Mouse (Mus musculus) forebrain, embryonic 13.5 days (tissue): ENCODE measurements around the gene Nnmt. TPM values are rescaled to one million over a fixed set of nuclear protein-coding genes. Genes with fewer than 3 reads are reported as not detected.

Experiments
- ATAC-seq: fragments of 200-750 bp; cut with Nextera tagmentation; 2 replicates; pipeline ENCODE4 v1.8.0; 2017
- H3K27ac ChIP-seq: fragments of 300-500 bp; sonication (generic); 2 replicates; pipeline ENCODE4 v1.5.1; 2015; ENCODE audit warnings: inconsistent platforms, mild to moderate bottlenecking, moderate library complexity
- H3K27me3 ChIP-seq: fragments of 300-500 bp; sonication (generic); 2 replicates; pipeline ENCODE4 v1.6.1; 2015; ENCODE audit warnings: mild to moderate bottlenecking, inconsistent platforms
- H3K36me3 ChIP-seq: fragments of 300-500 bp; sonication (generic); 2 replicates; pipeline ENCODE4 v1.6.1; 2015; ENCODE audit warnings: mild to moderate bottlenecking, inconsistent platforms; ENCODE audit not compliant: poor library complexity, severe bottlenecking
- H3K4me1 ChIP-seq: fragments of 300-500 bp; sonication (generic); 2 replicates; pipeline ENCODE4 v1.6.1; 2015; ENCODE audit warnings: inconsistent platforms
- H3K4me2 ChIP-seq: fragments of 300-500 bp; sonication (generic); 2 replicates; pipeline ENCODE4 v1.6.1; 2015; ENCODE audit warnings: inconsistent platforms, mild to moderate bottlenecking, moderate library complexity
- H3K4me3 ChIP-seq: fragments of 300-500 bp; sonication (generic); 2 replicates; pipeline ENCODE4 v1.5.1; 2015; ENCODE audit warnings: mild to moderate bottlenecking, inconsistent platforms
- H3K9ac ChIP-seq: fragments of 300-500 bp; sonication (generic); 2 replicates; pipeline ENCODE4 v1.6.1; 2015; ENCODE audit warnings: mild to moderate bottlenecking, inconsistent platforms
- H3K9me3 ChIP-seq: fragments of 300-500 bp; sonication (generic); replicated peaks from 2 replicates; pipeline ENCODE4 v1.6.1; 2016; ENCODE audit warnings: inconsistent platforms
- WGBS: fragments of 180-500 bp; shearing (Covaris S2); methylation state at CpG from one replicate; pipeline ENCODE4 v1.1.7; 2015; 5-methylcytosine and 5-hydroxymethylcytosine counted together
- polyA plus RNA-seq: library from polyadenylated mRNA; unstranded; fragments of >200 nt; fragmentation: Nextera tagmentation; extraction: Ambion mirVana; gene quantifications from 2 replicates; pipeline ENCODE4 v1.2.1, GENCODE M21; 2015

Nnmt gene
- polyA plus RNA-seq, 1 experiment from 2014 or later: not detected

- H3K27ac ChIP-seq: no peak overlapping the region
- H3K27me3 ChIP-seq: no peaks in the 10 kb centered on the region
- no peak overlapping the region for H3K4me3 ChIP-seq
- H3K9ac ChIP-seq: no peak overlapping the region
- H3K36me3 ChIP-seq: no peaks in the 10 kb centered on the region
- H3K9me3 ChIP-seq: no peaks in the 10 kb centered on the region
- H3K4me2 ChIP-seq: no peak overlapping the region
- no peak for ATAC-seq
- H3K4me1 ChIP-seq: peaks cover 5% of the 10 kb centered on the region; the same call in 1 of the 2 replicates
- WGBS: 59% methylated on average over 11 of the region's 11 CpGs
These were observed 8.0 kb downstream of the Nnmt start for GRCm38 (mm10) chr9:48596924-48597323.

- no peak overlapping the region for H3K9ac ChIP-seq
- H3K4me2 ChIP-seq: no peak overlapping the region
- H3K36me3 ChIP-seq: no peaks in the 10 kb centered on the region
- H3K9me3 ChIP-seq: no peaks in the 10 kb centered on the region
- ATAC-seq: no peak
- H3K27me3 ChIP-seq: no peaks in the 10 kb centered on the region
- H3K4me3 ChIP-seq: no peak overlapping the region
- WGBS: 70% methylated on average over 8 of the region's 8 CpGs
- no peak overlapping the region for H3K27ac ChIP-seq
- peaks cover 5% of the 10 kb centered on the region; the same call in 1 of the 2 replicates for H3K4me1 ChIP-seq
These were observed 11.0 kb downstream of the Nnmt start for GRCm38 (mm10) chr9:48593915-48594314.

- WGBS: 88% methylated on average over 4 of the region's 4 CpGs
These were observed 14.3 kb downstream of the Nnmt start for GRCm38 (mm10) chr9:48590606-48591005.

DNA sequence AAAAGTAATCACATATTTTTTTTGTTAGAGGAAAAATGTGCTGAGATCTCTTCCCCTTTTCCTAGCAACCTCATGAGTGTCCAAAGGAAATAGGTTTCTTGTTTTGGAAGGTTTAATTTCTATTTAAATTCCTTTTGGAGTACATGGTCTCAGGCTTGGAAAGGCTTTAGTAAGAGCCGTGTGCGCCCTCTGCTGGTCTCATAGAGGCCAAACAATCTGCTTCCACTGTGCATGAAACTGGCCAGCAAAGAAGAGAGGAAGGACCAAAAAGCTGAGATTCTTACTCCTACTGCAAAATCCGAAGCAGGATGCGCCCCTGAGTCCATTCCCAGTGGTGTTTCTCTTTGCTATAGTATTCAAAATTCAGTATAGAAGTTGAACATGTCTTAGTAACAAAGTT is 18.6 kb downstream of the Nnmt start:
- Histone ChIP-seq H3K36me3 (no peaks in the 10 kb centered on the region), H3K4me2 (no peak overlapping the region), H3K4me1 (no peaks in the 10 kb centered on the region), H3K27ac (no peak overlapping the region), H3K9ac (no peak overlapping the region), H3K4me3 (no peak overlapping the region), H3K27me3 (no peaks in the 10 kb centered on the region), H3K9me3 (no peaks in the 10 kb centered on the region; the same call in 1 of the 2 replicates)
- WGBS: 4% methylated on average over 4 of the region's 4 CpGs
- no peak for ATAC-seq

More at GRCm38 (mm10) chr9:48590606-48591005, 14.3 kb downstream of the Nnmt start:
- ATAC-seq: no peak
- Histone ChIP-seq H3K9me3 (no peaks in the 10 kb centered on the region), H3K4me3 (no peak overlapping the region), H3K4me1 (no peaks in the 10 kb centered on the region), H3K9ac (no peak overlapping the region), H3K27ac (no peak overlapping the region), H3K36me3 (no peaks in the 10 kb centered on the region), H3K4me2 (no peak overlapping the region), H3K27me3 (no peaks in the 10 kb centered on the region)

- no peaks in the 10 kb centered on the region; the same call in 1 of the 2 replicates for H3K9me3 ChIP-seq
- 89% methylated on average over 1 of the region's 1 CpGs for WGBS
- ATAC-seq: no peak
These were observed 24.1 kb downstream of the Nnmt start for GRCm38 (mm10) chr9:48580808-48581207.

DNA sequence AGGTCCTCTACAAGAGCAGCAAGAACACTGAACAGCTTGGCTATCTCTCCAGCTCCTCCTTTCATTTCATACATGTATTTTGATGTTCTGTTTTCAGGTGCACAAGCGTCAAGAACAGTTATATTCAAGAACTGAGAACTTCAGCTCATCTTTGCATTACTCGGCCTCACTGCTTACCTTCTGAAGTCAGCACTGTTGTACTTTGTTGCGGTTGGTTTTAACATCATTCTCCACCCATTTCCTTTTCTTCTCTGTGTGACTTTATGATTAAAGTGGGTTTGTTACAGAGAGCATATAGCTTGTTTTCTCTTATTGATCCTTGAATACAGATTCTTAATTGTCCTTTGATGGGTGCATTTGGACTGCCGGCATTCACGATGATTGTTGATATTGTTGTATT is 42.6 kb downstream of the Nnmt start:
- H3K4me2 ChIP-seq: no peak overlapping the region
- 89% methylated on average over 5 of the region's 5 CpGs for WGBS
- no peaks in the 10 kb centered on the region for H3K9me3 ChIP-seq
- H3K9ac ChIP-seq: no peak overlapping the region
- no peaks in the 10 kb centered on the region for H3K36me3 ChIP-seq
- no peaks in the 10 kb centered on the region for H3K27me3 ChIP-seq
- H3K27ac ChIP-seq: no peak overlapping the region
- no peaks in the 10 kb centered on the region for H3K4me1 ChIP-seq
- H3K4me3 ChIP-seq: no peak overlapping the region
- ATAC-seq: no peak

More at GRCm38 (mm10) chr9:48580808-48581207, 24.1 kb downstream of the Nnmt start:
- Histone ChIP-seq H3K4me3 (no peak overlapping the region), H3K27ac (no peak overlapping the region), H3K4me2 (no peak overlapping the region), H3K4me1 (no peaks in the 10 kb centered on the region), H3K9ac (no peak overlapping the region), H3K36me3 (no peaks in the 10 kb centered on the region), H3K27me3 (no peaks in the 10 kb centered on the region)

DNA sequence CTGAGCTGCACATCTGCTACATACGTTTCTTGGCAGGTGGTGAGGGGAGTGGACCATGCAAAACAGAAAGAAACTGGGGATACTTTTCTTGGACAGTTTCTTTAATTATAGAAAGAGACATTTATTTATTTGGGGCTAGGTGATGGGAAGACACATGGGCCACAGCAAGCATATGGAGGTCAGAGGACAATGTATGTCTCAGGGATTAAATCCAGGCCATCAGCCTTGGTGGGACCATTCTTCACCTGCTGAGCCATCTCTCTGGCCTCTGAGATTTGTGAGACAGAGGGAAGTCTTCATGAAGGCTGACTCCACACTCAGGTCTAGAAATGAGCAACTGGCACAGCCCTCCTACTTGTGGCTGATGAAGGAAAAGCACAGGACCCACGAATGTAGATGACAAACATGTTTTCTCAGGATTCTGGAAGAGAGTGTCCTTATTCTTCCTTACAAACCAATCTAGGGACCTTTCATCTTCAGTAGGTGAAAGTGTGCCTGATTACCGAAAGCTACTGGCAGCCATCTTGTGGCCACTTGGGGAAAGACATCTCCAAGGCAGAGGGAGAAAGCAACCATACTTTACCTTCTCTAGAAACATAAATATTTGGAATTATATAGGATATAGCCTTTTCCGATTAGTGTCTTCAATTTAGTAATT is 45.3 kb downstream of the Nnmt start:
- no peak for ATAC-seq
- WGBS: 35% methylated on average over 4 of the region's 4 CpGs
- H3K9me3 ChIP-seq: no peaks in the 10 kb centered on the region
- H3K4me1 ChIP-seq: no peaks in the 10 kb centered on the region
- no peak overlapping the region for H3K4me2 ChIP-seq
- H3K27ac ChIP-seq: no peak overlapping the region
- no peaks in the 10 kb centered on the region for H3K36me3 ChIP-seq
- no peaks in the 10 kb centered on the region for H3K27me3 ChIP-seq
- no peak overlapping the region for H3K9ac ChIP-seq
- no peak overlapping the region for H3K4me3 ChIP-seq

- Histone ChIP-seq H3K36me3 (no peaks in the 10 kb centered on the region), H3K9me3 (no peaks in the 10 kb centered on the region), H3K27ac (no peak overlapping the region), H3K27me3 (no peaks in the 10 kb centered on the region), H3K9ac (no peak overlapping the region), H3K4me3 (no peak overlapping the region), H3K4me1 (no peaks in the 10 kb centered on the region), H3K4me2 (no peak overlapping the region)
- no peak for ATAC-seq
- 78% methylated on average over 4 of the region's 4 CpGs for WGBS
These were observed 46.3 kb downstream of the Nnmt start for GRCm38 (mm10) chr9:48558637-48559036.

- Histone ChIP-seq H3K4me3 (no peak overlapping the region), H3K36me3 (no peaks in the 10 kb centered on the region), H3K9me3 (no peaks in the 10 kb centered on the region), H3K4me1 (no peaks in the 10 kb centered on the region), H3K9ac (no peak overlapping the region), H3K27ac (no peak overlapping the region), H3K4me2 (no peak overlapping the region), H3K27me3 (no peaks in the 10 kb centered on the region)
- 76% methylated on average over 2 of the region's 2 CpGs for WGBS
- ATAC-seq: no peak
These were observed 55.9 kb downstream of the Nnmt start for GRCm38 (mm10) chr9:48549056-48549455.

DNA sequence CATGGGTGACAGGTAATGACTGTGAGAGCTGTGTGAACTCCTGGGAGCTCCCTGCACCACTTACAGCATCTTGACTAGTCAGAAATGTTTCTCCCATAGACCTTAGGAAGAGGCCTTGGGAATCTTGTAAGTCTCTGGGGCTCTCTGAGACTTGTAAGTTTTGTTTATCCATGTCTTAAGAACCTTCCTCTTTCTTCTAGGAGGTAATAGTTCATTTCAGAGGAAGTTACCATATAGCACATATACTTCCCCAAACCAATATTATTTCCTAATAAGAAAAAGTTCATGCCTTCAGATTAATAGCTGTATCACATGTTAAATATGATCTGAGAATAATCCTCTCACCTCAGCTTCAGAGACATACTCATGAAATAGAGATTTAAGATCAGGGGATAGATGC is 57.7 kb downstream of the Nnmt start:
- Histone ChIP-seq H3K36me3 (no peaks in the 10 kb centered on the region), H3K27ac (no peak overlapping the region), H3K9ac (no peak overlapping the region), H3K27me3 (no peaks in the 10 kb centered on the region), H3K4me3 (no peak overlapping the region), H3K4me2 (no peak overlapping the region), H3K4me1 (no peaks in the 10 kb centered on the region), H3K9me3 (no peaks in the 10 kb centered on the region)
- no peak for ATAC-seq

Other genes with a start within 250 kb of the Nnmt start
- 99.8 and 105 TPM in 2 replicates for gene Rexo2, start 124.5 kb downstream of the Nnmt start, polyA plus RNA-seq
- gene Rbm7, start 109.9 kb downstream of the Nnmt start, polyA plus RNA-seq: 122 TPM in 2 replicates
- 35.1 and 41.5 TPM in 2 replicates for gene Gm5617, start 109.7 kb downstream of the Nnmt start, polyA plus RNA-seq
- 3.2 and 3.4 TPM in 2 replicates for gene Zbtb16, start 231.1 kb upstream of the Nnmt start, polyA plus RNA-seq